8 mouse cellular contexts compared by ENCODE assay signal in the genomic region with DNA sequence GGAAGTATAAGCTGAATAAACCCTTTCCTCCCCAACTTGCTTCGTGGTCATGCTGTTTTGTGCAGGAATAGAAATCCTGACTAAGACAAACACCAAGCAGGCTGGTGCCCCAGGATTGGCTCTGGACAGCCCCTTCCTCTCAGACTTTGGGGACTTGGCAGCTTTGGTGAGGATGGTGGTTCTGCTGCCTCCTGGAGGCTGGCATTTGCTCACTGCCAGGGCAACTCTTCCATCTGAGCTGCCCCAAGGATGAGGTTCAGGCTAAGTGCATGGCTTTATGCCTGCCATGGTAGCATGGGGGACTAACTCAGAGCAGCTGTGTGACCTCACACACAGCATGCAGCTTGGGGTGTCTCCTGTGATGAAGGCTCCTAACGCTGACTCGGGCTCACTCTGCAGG. TPM values are rescaled to one million over a fixed set of nuclear protein-coding genes. Genes with fewer than 3 reads are reported as not detected.
DNase-seq lines count a peak whose midpoint lies in the region; ATAC-seq and TF ChIP-seq lines count a peak whose summit lies in the region.
"Not testable (repeated sequence)": the region's sequence is repeated elsewhere in the genome, so short reads cannot be mapped to it uniquely, and the experiment has no call there.

No protein-coding gene starts in this region.

- ATAC-seq in embryonic facial prominence, embryonic 15.5 days (ENCODE audit: insufficient number of reproducible peaks, low FRiP score, low TSS enrichment, low read depth); liver, embryonic 12.5 days; liver, embryonic 14.5 days (ENCODE audit: insufficient read depth); liver, embryonic 16.5 days (ENCODE audit: low read depth): not testable (repeated sequence)

- TF ChIP-seq POLR2A in thymus, adult 2 months (IDR thresholded peaks at IDR 0.05; ENCODE audit: control insufficient read depth, extremely low read depth, insufficient read depth, low read length, poor library complexity) = not testable (repeated sequence)

- peak; percentile 58 for DNase-seq in heart, embryonic 10.5 days (ENCODE audit: low spot score)
- DNase-seq in liver, embryonic 14.5 days (ENCODE audit: low read depth in 3 of 3, low spot score in 3 of 3) = not testable (repeated sequence)
- DNase-seq in thymus, adult 2 months = peak; percentile 15
- peak; percentile 25 for DNase-seq in thymus, postnatal 25 days
- DNase-seq in thymus, postnatal 4 days = peak; percentile 45

- peaks cover 11% of the 10 kb centered on the region; the same call in 1 of the 2 replicates for H3K4me1 ChIP-seq in embryonic facial prominence, embryonic 15.5 days
- H3K4me1 ChIP-seq in heart, embryonic 10.5 days = peaks cover 12% of the 10 kb centered on the region
- H3K4me1 ChIP-seq in liver, embryonic 12.5 days = peaks cover 83% of the 10 kb centered on the region
- H3K4me1 ChIP-seq in liver, embryonic 14.5 days (replicated peaks; ENCODE audit: control insufficient read depth in 2 of 2, insufficient read depth in 2 of 2, low read length in 1 of 2) = peaks cover 36 to 65% of the 10 kb centered on the region in 2 experiments
- peaks cover 47% of the 10 kb centered on the region for H3K4me1 ChIP-seq in liver, embryonic 16.5 days (ENCODE audit: control insufficient read depth, low read depth, low read length)
- H3K4me1 ChIP-seq in thymus, adult 2 months (replicated peaks; ENCODE audit: control insufficient read depth, insufficient read depth, low read length) = not testable (repeated sequence)

- H3K9me3 ChIP-seq in embryonic facial prominence, embryonic 15.5 days (replicated peaks); heart, embryonic 10.5 days; liver, embryonic 12.5 days (replicated peaks); liver, embryonic 14.5 days (ENCODE audit: control insufficient read depth, low read length); liver, embryonic 16.5 days (replicated peaks; ENCODE audit: control insufficient read depth, low read length): not testable (repeated sequence)

- H3K27ac ChIP-seq in embryonic facial prominence, embryonic 15.5 days (replicated peaks) = peak overlapping the region; percentile 71; the same call in 1 of the 2 replicates
- H3K27ac ChIP-seq in heart, embryonic 10.5 days; thymus, adult 2 months (ENCODE audit: control insufficient read depth, insufficient read depth, low read length): not testable (repeated sequence)
- H3K27ac ChIP-seq in liver, embryonic 12.5 days = peak overlapping the region; percentile 92
- peak overlapping the region; percentile 94 for H3K27ac ChIP-seq in liver, embryonic 14.5 days
- H3K27ac ChIP-seq in liver, embryonic 16.5 days (ENCODE audit: low read length) = 0 out of 2 replicates have a peak overlapping the region, but pooled peaks have one; percentile 91

- H3K36me3 ChIP-seq in embryonic facial prominence, embryonic 15.5 days = 0 out of 2 replicates have a peak, but pooled peaks cover 15% of the 10 kb centered on the region
- peaks cover 29% of the 10 kb centered on the region for H3K36me3 ChIP-seq in heart, embryonic 10.5 days
- H3K36me3 ChIP-seq in liver, embryonic 12.5 days = peaks cover 37% of the 10 kb centered on the region
- H3K36me3 ChIP-seq in liver, embryonic 14.5 days (replicated peaks; ENCODE audit: control insufficient read depth, insufficient read depth, low read depth); liver, embryonic 16.5 days (ENCODE audit: control insufficient read depth, insufficient read depth); thymus, adult 2 months (ENCODE audit: control insufficient read depth, insufficient read depth, low read length): not testable (repeated sequence)

- 68% methylated on average over 3 of the region's 3 CpGs for WGBS in embryonic facial prominence, embryonic 15.5 days
- WGBS in heart, embryonic 10.5 days = 77% methylated on average over 3 of the region's 3 CpGs
- WGBS in liver, embryonic 12.5 days (ENCODE audit: insufficient replicate concordance) = 69% methylated on average over 3 of the region's 3 CpGs
- 65% methylated on average over 3 of the region's 3 CpGs for WGBS in liver, embryonic 14.5 days (ENCODE audit: insufficient replicate concordance)
- WGBS in liver, embryonic 16.5 days (ENCODE audit: insufficient replicate concordance) = 71% methylated on average over 3 of the region's 3 CpGs
- 88% methylated on average over 3 of the region's 3 CpGs for WGBS in thymus, adult 2 months

- not testable (repeated sequence) for H3K4me3 ChIP-seq in embryonic facial prominence, embryonic 15.5 days (replicated peaks); heart, embryonic 10.5 days; liver, embryonic 12.5 days; liver, embryonic 14.5 days (ENCODE audit: insufficient read depth in 1 of 2, low read depth in 2 of 2, low read length in 2 of 2); liver, embryonic 16.5 days (ENCODE audit: low read depth, low read length); thymus, adult 2 months (ENCODE audit: control insufficient read depth, insufficient read depth, low read length)

- not testable (repeated sequence) for TF ChIP-seq EP300 in liver, embryonic 14.5 days (IDR thresholded peaks at IDR 0.05; ENCODE audit: low read depth)

- not testable (repeated sequence) for H3K9ac ChIP-seq in embryonic facial prominence, embryonic 15.5 days; liver, embryonic 12.5 days; liver, embryonic 14.5 days (replicated peaks); liver, embryonic 16.5 days (ENCODE audit: low read depth, low read length)

- 0 out of 2 replicates have a peak, but pooled peaks have one; percentile 25 for TF ChIP-seq CTCF in liver, embryonic 14.5 days (IDR thresholded peaks at IDR 0.05; ENCODE audit: low read depth)
- not testable (repeated sequence) for TF ChIP-seq CTCF in thymus, adult 2 months (IDR thresholded peaks at IDR 0.05; ENCODE audit: borderline replicate concordance, control insufficient read depth, extremely low read depth, insufficient read depth, low read length, poor library complexity)

- not testable (repeated sequence) for H3K4me2 ChIP-seq in embryonic facial prominence, embryonic 15.5 days (replicated peaks); liver, embryonic 12.5 days; liver, embryonic 14.5 days (ENCODE audit: low read depth); liver, embryonic 16.5 days (ENCODE audit: low read depth, low read length)

- H3K27me3 ChIP-seq in embryonic facial prominence, embryonic 15.5 days; heart, embryonic 10.5 days (ENCODE audit: insufficient read depth, poor library complexity, severe bottlenecking); liver, embryonic 12.5 days (replicated peaks); liver, embryonic 14.5 days (ENCODE audit: control insufficient read depth, insufficient read depth, low read length); liver, embryonic 16.5 days (ENCODE audit: control insufficient read depth, insufficient read depth, low read depth, low read length); thymus, adult 2 months (ENCODE audit: control insufficient read depth, insufficient read depth, low read length): not testable (repeated sequence)

RNA-seq across cellular contexts. Expression of gene Sla2, which starts 38.6 kb away (rescaled TPM):
- 0.52 and 0.56 TPM in 2 replicates for polyA plus RNA-seq in embryonic facial prominence, embryonic 15.5 days (2015; fragmentation: Nextera tagmentation; extraction: Ambion mirVana)
- polyA plus RNA-seq in heart, embryonic 10.5 days (2016; fragmentation: Nextera tagmentation; extraction: Ambion mirVana) = 1.1 and 1.9 TPM in 2 replicates
- polyA plus RNA-seq in liver, embryonic 12.5 days (2016; fragmentation: Nextera tagmentation; extraction: Ambion mirVana) = 6.2 and 7.1 TPM in 2 replicates
- polyA plus RNA-seq in liver, embryonic 14.5 days (2012; rRNA removed) = 0.89 and 0.90 TPM in 2 replicates
- polyA plus RNA-seq in liver, embryonic 14.5 days (2014; fragmentation: Nextera tagmentation; extraction: Ambion mirVana) = 1.4 and 2.2 TPM in 2 replicates
- polyA plus RNA-seq in liver, embryonic 16.5 days (2015; fragmentation: Nextera tagmentation; extraction: Ambion mirVana) = 1.5 and 1.7 TPM in 2 replicates
- polyA plus RNA-seq in thymus, adult 2 months (2012; rRNA removed) = 115 and 120 TPM in 2 replicates

Comparison
In these comparisons a context has a peak if more than half of its experiments do, and no peak if none do; other contexts are left out.
1. RNA of gene Sla2, which starts 38.6 kb away (polyA plus RNA-seq): 115 to 120 TPM in thymus, adult 2 months; 6.2 to 7.1 TPM in liver, embryonic 12.5 days, 1.1 to 1.9 TPM in heart, embryonic 10.5 days, 1.5 to 1.7 TPM in liver, embryonic 16.5 days, 0.89 to 2.2 TPM in liver, embryonic 14.5 days and 0.52 to 0.56 TPM in embryonic facial prominence, embryonic 15.5 days; every median in the first group is over 10 times any median in the second.